Mouse (Mus musculus): ENCODE results near the gene Fam131c.

The Fam131c gene

DNA sequence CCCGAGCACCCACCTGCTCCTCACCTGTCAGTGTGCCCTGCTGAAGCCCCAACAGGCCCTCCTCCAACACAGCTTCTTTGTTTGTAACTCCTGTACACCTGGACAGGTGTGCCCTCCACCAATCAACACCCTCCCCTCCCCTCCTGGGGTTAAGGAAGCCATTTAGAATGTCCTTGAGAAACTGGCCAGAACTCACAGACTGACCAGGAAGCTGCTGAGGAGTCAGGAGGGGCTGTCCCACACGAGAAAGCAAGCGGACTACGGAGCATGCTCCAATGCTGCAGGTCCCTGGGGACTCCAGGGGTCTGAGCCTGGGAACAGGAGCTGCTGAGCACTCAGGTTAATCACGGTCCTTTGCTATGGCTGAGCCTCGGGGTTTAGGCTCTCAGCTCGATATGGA lies 47.9 kb downstream of the Fam131c start, which contains the start of gene Clcnkb:
TSS of gene Clcnkb (minus strand) at position 91 of the 400 bp plus-strand sequence.
- no peak for DNase-seq

DNA sequence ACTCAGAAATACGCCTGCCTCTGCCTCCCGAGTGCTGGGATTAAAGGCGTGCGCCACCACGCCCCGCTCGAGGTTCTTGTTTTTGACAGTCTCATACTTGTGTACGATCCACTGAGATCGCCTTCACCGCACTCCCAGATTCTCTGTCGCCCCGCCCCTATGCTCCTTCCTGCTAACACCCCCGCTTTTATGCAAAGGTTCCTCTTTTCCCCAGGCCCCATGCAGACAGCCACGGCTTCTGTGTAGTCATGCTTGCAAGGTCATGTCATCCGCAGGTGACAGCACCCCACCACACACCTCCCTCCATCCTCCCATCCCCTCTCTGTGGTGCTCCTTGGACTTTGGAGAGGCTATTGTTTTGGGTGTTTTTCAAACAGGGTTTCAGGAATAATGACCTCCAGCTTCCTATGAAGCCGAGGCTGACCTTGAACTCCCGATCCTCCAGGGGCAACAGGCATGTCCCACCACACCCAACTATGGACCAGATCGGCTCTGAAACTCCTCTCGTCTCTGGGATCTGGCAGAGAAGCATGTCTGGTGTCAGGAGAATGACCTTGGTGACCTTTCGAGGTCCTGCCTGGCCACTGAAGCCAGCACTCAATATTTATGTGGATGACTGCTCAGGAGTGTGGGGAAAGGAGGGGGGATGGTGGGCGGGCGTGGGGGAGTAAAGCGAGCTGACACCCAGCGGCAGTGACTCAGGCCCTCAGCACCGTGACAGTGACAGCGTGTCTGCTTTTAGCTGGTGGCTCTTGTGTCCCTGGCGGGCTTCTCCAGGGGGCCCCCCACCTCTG lies 51.6 kb downstream of the Fam131c start:
- DNase-seq: no peak

DNA sequence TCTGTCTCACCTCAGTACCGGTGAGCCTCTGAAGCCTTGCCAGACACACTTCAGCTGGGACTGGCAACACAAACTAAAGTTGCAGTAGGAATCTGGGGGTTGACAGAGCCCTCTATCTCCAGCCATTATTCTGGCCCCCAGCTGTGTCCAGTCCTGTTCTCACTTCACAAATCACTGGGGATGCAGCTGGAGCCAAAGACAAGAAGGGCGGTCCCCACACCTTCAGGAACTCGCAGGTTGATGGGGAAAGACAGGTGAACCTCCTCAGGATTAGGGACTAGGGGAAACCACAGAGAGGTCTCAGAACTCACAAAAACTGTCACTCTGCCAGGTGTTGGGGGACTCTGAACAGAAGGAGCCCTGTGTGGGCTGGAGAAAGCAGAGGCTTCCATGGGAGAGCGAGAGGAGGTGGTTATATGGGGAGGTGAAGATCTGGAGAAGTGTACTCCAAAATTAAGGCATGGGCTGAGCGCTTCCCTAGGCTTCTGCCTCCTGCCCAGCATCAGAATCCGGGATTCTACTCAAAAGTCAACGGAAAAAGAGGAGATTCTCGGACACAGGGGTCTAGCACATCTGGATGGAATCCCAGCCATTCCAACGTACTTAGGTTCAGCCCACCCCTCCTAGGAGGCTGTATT lies 52.3 kb downstream of the Fam131c start, which contains the start of gene Hspb7:
TSS of gene Hspb7 (plus strand) at position 588 of the 638 bp plus-strand sequence.
- no peak for DNase-seq

DNA sequence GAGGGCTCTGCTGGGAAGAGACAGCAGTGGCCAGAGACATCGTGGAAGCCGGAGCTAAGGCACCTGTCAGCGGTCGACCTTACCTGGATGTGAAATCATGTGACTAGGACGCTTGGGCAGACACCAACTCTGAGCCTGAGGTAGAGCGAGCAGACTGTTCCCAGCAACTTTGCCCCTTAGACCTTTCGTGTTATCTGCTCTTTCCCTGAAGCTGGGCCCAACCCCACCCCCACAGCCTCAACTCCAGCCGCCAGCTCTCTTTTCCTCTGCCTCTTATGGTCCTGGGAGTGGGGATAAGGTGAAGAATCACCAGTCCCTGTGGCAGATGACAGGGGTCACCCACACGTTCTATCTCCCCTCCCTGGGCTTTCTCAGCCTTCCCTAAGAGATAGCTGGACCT lies 52.9 kb downstream of the Fam131c start:
- DNase-seq: no peak

DNA sequence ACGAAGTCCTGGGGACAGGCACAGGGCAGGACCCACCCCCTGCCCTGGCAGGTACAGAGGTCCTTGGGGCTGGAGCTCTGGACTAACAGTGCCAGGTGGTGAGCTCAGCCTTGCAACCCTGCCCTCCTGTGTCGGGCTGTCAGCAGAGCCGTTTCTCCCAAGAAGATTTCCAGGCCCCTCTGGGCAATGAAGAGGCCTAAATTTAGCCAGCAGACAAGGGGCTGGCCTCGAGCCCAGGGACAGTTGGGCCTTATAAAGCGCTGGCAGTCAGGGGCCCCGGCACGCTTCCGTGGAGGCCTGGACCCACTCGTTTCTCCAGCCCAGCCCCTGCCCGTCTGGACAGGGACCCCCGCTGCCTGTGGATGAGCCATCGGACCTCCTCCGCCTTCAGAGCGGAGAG lies 53.4 kb downstream of the Fam131c start:
- peak; percentile 65 for DNase-seq

DNA sequence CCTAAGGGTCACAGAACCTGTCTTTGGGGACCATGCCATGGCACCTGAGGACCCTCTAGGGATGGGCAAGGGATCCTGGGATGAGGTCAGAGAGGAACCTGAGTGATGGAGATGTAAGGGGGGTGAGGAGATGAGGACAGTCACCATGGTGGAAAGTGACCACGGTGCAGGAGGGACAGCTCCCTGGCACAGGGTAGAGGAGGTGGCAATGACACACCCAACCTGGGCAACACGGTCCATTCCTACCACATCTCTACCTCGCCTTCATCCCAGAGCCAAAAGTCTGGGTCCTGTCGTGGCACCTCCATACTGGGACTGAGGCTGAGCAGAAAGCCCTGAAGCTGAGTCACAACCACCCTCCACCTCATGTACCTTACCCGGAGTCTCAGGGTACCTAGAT lies 54.8 kb downstream of the Fam131c start:
- DNase-seq: no peak

DNA sequence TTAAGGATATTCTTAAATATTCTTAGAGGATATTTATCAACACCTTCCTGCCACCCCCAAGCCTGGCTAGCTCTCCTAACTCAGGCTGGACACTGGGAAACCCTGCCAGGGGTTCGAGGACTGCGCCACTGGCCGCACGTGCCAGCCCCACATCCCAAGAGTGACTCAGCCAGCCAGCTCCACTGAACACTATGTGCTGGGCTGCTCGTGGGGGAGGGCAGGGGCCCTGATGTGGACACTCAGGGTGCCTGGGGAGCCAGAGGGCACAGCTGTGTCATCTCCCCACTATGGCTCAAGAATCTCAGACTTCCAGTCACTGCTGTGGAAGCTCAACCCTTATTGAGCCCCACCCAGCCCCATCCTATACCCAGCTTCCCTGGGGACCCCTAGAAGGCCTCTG lies 55.3 kb downstream of the Fam131c start:
- no peak for DNase-seq

DNA sequence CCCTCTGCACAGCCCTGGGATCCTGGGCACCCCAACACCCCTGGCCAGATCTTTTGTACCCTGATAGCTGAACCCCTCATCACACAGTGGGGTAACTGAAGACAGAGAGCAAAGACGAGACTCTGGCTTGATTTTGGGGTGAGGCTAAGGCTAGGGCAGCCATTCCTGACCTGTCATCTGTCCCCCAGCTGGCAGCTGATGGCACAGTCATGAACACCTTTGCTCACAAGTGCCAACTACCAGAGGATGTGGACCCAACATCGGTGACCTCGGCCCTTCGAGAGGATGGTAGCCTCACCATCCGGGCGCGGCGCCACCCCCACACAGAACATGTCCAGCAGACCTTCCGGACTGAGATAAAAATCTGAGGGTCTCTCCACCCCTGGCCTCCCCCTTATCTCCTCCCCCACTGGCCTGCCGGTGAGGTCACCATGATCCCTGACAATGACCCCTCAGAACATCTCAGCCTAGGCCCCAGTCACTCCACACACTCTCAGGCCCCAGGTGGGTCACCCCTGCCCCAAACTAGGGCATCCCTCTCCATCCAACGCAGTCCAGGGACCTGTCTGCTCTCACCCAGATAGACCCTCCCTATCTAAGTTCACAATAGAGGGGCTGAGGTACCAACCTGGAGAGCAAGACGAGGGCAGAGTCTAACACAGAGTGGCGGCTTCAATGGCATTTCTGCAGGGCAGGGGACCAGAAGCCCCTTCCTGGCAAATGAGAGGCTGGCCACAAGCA lies 55.8 kb downstream of the Fam131c start:
- no peak for DNase-seq

DNA sequence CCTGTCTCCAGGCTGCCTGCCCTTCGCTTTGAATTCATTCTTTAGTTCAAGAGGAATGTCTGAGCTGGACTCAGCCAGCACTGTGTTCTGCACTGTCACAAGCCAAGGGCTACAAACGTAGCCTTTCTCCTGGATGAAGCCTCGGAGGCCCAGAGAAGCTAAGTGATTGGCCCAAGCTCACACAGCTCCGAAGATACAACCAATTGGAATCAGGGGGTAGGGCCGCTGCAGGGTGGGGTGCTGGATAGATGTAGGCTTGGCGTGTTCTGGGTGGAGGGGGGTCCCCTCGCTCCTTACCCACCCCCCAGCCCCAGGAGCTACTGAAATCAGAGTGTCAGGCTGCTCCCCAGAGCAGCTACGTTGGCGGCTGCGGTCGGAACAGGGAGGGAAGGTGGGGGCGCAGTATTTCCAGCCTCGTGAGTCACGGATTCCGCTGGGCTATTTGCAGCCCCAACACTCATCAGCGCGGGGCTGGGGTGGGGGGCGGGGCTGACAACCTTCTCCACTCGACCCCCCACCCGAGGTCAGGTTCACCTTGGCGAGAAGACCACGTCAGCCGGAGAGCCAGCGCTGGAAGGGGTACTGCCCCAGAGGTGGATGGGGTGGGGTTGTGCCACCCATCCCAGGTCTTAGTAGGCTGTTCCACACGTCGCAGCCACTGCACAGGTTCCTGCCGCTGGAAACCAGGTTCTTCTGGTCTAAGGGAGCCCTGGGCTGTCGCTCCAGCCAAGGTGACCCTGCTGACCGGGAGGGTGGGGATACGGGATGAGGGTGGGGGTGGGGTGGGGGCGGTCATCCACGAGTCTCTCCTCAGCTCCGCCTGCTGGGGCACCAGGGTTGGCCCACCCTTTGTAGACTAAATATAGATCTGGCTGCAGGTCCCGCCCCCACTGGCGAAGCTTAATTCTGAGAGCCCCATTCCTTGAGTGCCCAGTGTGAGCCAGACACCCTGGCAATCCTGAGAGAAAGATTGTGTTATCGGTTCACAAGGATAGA lies 57.8 kb downstream of the Fam131c start:
- DNase-seq: no peak

DNA sequence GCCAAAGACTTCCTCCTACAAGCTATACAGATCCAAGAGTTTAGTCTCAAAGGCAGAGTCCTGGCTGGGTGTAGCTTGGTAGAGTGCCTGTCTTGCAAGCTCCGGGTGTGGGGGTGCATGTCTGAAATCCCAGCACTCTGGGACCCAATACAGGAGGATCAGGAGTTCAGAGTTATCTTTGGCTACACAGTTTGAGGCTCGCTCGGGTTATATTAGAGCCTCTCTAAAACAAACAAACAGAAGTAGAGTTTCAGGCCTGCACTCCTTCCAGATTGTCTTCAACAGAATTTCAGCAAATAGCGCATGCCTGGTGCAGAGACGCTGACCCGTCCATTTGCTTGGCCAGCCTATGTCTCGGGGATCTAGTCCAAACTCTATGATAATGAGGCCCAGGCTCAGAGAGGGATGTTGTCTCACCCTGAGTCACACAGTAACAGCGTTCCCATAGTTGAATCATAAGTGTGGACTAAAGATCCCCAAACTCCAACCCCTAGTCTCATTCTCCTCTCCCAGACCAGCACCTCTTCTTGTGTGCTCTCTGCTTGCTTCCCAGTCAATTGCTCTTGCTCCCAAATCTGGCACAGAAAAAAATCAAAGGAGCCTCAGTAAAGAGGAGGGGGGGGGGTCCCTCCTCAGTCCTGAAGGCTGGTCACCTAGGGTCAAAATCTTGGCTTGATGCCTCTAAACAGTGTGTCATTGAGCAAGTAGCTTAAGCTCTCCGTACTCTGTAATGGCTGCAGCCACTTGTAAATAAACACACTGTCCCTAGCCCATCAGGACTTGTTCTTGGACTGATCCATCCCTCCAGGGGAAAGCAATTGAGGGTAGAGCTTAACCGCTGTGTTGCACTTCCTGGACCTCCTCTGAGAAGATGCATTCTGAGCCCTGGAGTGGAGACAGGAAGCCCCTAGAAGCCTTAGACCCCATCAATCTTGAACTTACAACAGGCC lies 59.1 kb downstream of the Fam131c start:
- no peak for DNase-seq

DNA sequence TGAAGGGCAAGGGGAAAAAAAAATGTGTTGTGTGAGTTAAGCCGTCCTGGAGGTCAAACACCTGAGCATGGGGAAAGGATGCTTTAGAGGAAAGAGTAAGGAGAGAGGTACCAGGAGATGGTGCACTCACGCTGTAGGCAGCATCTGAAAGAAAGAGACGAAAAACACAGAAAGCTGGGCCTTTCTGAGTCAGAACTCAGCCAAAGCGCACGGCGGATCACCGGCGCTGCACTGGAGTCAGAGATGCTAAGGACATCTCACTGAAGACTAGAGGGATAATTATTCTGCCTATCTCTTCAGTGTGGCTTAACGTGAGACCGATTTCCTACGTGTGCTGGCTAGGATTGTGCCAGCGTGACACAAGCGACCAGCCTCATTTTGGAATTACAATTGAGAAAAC lies 59.9 kb downstream of the Fam131c start:
- no peak for DNase-seq

DNA sequence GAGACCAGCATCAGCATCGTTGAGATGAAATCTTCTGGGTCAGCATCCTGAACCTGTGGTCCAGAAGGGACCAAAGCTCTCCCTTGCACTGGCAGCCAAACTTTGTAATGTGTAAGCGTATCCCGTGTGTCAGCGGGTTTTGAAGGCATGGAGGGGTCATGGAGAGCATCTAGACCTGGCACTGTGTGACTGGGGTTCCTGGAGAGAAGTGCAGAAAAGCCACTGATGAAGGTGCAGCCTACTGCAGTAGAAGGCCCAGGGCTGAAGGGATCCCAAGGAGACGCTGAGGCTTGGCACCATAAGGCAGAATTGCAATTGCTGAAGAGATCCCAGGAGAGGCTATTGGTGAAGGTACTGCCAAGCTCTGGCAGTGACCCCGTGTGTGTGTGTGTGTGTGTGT lies 61.4 kb downstream of the Fam131c start:
- DNase-seq: no peak

DNA sequence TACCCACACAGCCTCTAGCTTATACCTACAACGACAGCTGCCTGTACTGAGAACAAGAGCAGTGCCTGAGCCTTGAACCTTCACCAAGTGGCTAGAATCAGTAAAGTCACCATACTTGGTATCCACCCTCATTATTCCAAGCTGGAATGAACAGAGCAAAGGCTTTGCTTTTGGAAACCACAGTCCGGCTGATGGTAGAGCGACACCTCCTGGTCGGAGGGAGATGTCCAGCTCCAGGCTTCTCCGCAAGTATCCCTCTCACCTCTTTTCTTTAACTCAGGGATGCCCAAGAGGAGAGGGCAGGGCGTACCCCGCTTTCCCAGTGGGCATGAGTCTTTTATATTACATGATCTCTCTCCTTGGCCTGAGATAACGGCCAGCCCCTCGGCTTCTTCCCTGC lies 61.8 kb downstream of the Fam131c start:
- no peak for DNase-seq

DNA sequence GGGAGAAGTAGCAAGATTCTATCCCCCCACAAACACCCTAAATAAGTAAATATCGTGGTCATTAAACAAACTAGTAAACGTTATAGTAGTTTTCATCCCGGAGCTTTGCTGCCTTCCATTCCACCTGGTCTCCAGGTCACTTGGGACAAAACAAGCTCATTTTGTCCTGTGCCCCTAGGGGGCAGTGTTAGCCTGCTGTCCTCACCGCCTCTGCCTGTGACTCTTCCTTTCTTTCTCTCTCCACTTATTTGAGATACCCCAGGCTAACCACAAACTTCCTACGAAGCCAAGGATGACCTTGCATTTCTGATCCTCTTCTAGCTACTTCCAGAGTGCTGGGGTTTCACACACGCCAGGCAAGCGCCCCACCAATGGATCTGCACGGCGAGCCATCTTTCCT lies 63.0 kb downstream of the Fam131c start:
- peak; percentile 80 for DNase-seq

DNA sequence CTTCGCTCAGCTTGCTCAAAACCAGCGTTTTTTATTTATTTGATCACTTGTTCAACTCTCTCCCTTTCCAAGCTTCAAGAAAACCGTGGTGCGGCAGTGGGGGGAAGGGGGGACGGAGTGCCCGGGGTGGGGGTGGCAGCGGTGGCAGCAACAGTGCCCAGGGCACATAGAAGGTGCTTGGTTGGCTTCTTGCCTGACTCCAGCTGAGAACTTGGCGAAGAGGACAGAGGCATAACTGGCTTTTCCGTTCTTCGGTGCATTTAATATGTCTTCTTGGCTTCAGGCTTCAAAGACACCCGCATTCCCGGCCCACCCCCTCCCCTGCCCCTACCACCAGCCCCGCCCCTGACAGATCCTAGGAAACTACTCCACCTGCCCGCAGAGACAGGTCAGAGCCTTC lies 64.6 kb downstream of the Fam131c start:
- no peak for DNase-seq

DNA sequence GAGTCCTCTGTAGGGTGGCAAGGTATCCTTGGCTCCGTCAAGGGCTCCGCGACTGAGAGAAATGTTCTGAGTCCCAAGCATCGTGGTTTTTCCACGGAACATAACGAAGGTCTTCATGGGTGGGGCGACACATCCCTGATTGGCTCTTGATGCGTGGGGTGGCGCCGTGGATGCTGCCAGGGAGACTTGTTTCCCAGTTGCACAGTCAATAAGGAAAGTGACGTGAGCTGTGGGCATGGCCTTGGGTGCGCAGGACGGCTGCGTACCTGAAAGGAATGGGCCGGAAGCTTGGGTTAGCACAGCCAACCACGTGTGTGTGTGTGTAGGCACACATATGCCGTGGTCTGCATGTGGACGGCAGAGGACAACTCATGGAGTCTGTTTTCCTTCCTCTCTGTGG lies 65.2 kb downstream of the Fam131c start:
- no peak for DNase-seq

Measured in lung, postnatal 14 days (tissue).